Mouse (Mus musculus): ENCODE measurements around the gene Lnx2. TPM values are rescaled to one million over a fixed set of nuclear protein-coding genes. Genes with fewer than 3 reads are reported as not detected.
A peak's percentile ranks its signal among the peaks of the same experiment; 100 is the strongest.

Lnx2 gene
- polyA plus RNA-seq, 1 experiment: 10.1 TPM

GRCm38 (mm10) chr5:147011333-147011732 is 65.1 kb downstream of the Lnx2 start:
- TF ChIP-seq CTCF (IDR thresholded peaks at IDR 0.05; ENCODE audit: borderline replicate concordance, extremely low read depth, insufficient read depth, insufficient read length) (no peak), POLR2A (IDR thresholded peaks at IDR 0.05; ENCODE audit: borderline replicate concordance, extremely low read depth, insufficient read depth, insufficient read length, poor library complexity, severe bottlenecking) (no peak)
- DNase-seq (ENCODE audit: low read depth): no peak

GRCm38 (mm10) chr5:147003303-147003702 is 73.1 kb downstream of the Lnx2 start:
- DNase-seq (ENCODE audit: low read depth): no peak
- TF ChIP-seq CTCF (IDR thresholded peaks at IDR 0.05; ENCODE audit: borderline replicate concordance, extremely low read depth, insufficient read depth, insufficient read length): no peak
- TF ChIP-seq POLR2A (IDR thresholded peaks at IDR 0.05; ENCODE audit: borderline replicate concordance, extremely low read depth, insufficient read depth, insufficient read length, poor library complexity, severe bottlenecking): no peak

- DNase-seq (ENCODE audit: low read depth): no peak
- no peak for TF ChIP-seq POLR2A (IDR thresholded peaks at IDR 0.05; ENCODE audit: borderline replicate concordance, extremely low read depth, insufficient read depth, insufficient read length, poor library complexity, severe bottlenecking)
- 0 out of 2 replicates have a peak, but pooled peaks have one; percentile 11 for TF ChIP-seq CTCF (IDR thresholded peaks at IDR 0.05; ENCODE audit: borderline replicate concordance, extremely low read depth, insufficient read depth, insufficient read length)
Observed at GRCm38 (mm10) chr5:147001312-147001711, 75.1 kb downstream of the Lnx2 start.

GRCm38 (mm10) chr5:146998802-146999201 is 77.6 kb downstream of the Lnx2 start:
- no peak for DNase-seq (ENCODE audit: low read depth)
- TF ChIP-seq POLR2A (IDR thresholded peaks at IDR 0.05; ENCODE audit: borderline replicate concordance, extremely low read depth, insufficient read depth, insufficient read length, poor library complexity, severe bottlenecking) (no peak), CTCF (IDR thresholded peaks at IDR 0.05; ENCODE audit: borderline replicate concordance, extremely low read depth, insufficient read depth, insufficient read length) (peak; percentile 18; the same call in 1 of the 2 replicates)

- TF ChIP-seq CTCF (IDR thresholded peaks at IDR 0.05; ENCODE audit: borderline replicate concordance, extremely low read depth, insufficient read depth, insufficient read length) (no peak), POLR2A (IDR thresholded peaks at IDR 0.05; ENCODE audit: borderline replicate concordance, extremely low read depth, insufficient read depth, insufficient read length, poor library complexity, severe bottlenecking) (no peak)
- no peak for DNase-seq (ENCODE audit: low read depth)
Observed at GRCm38 (mm10) chr5:146996812-146997211, 79.6 kb downstream of the Lnx2 start.

GRCm38 (mm10) chr5:146994973-146995372 is 81.4 kb downstream of the Lnx2 start:
- TF ChIP-seq CTCF (IDR thresholded peaks at IDR 0.05; ENCODE audit: borderline replicate concordance, extremely low read depth, insufficient read depth, insufficient read length): no peak
- TF ChIP-seq POLR2A (IDR thresholded peaks at IDR 0.05; ENCODE audit: borderline replicate concordance, extremely low read depth, insufficient read depth, insufficient read length, poor library complexity, severe bottlenecking): no peak
- DNase-seq (ENCODE audit: low read depth): no peak

- no peak for DNase-seq (ENCODE audit: low read depth)
- TF ChIP-seq POLR2A (IDR thresholded peaks at IDR 0.05; ENCODE audit: borderline replicate concordance, extremely low read depth, insufficient read depth, insufficient read length, poor library complexity, severe bottlenecking) (no peak), CTCF (IDR thresholded peaks at IDR 0.05; ENCODE audit: borderline replicate concordance, extremely low read depth, insufficient read depth, insufficient read length) (no peak)
Observed at GRCm38 (mm10) chr5:146993509-146993908, 82.9 kb downstream of the Lnx2 start.

GRCm38 (mm10) chr5:146989051-146989450 is 87.3 kb downstream of the Lnx2 start:
- no peak for DNase-seq (ENCODE audit: low read depth)
- no peak for TF ChIP-seq CTCF (IDR thresholded peaks at IDR 0.05; ENCODE audit: borderline replicate concordance, extremely low read depth, insufficient read depth, insufficient read length)
- TF ChIP-seq POLR2A (IDR thresholded peaks at IDR 0.05; ENCODE audit: borderline replicate concordance, extremely low read depth, insufficient read depth, insufficient read length, poor library complexity, severe bottlenecking): no peak

- TF ChIP-seq POLR2A (IDR thresholded peaks at IDR 0.05; ENCODE audit: borderline replicate concordance, extremely low read depth, insufficient read depth, insufficient read length, poor library complexity, severe bottlenecking) (no peak), CTCF (IDR thresholded peaks at IDR 0.05; ENCODE audit: borderline replicate concordance, extremely low read depth, insufficient read depth, insufficient read length) (no peak)
- peak; percentile 70 for DNase-seq (ENCODE audit: low read depth)
Observed at GRCm38 (mm10) chr5:146987588-146987987, 88.8 kb downstream of the Lnx2 start.

- TF ChIP-seq POLR2A (IDR thresholded peaks at IDR 0.05; ENCODE audit: borderline replicate concordance, extremely low read depth, insufficient read depth, insufficient read length, poor library complexity, severe bottlenecking) (no peak), CTCF (IDR thresholded peaks at IDR 0.05; ENCODE audit: borderline replicate concordance, extremely low read depth, insufficient read depth, insufficient read length) (no peak)
- DNase-seq (ENCODE audit: low read depth): peak; percentile 82
Observed at GRCm38 (mm10) chr5:146985725-146986433, 90.5 kb downstream of the Lnx2 start.

GRCm38 (mm10) chr5:146983216-146983615 is 93.2 kb downstream of the Lnx2 start:
- DNase-seq (ENCODE audit: low read depth): peak; percentile 81
- TF ChIP-seq CTCF (IDR thresholded peaks at IDR 0.05; ENCODE audit: borderline replicate concordance, extremely low read depth, insufficient read depth, insufficient read length) (peak; percentile 97), POLR2A (IDR thresholded peaks at IDR 0.05; ENCODE audit: borderline replicate concordance, extremely low read depth, insufficient read depth, insufficient read length, poor library complexity, severe bottlenecking) (no peak)

- TF ChIP-seq CTCF (IDR thresholded peaks at IDR 0.05; ENCODE audit: borderline replicate concordance, extremely low read depth, insufficient read depth, insufficient read length): no peak
Observed at GRCm38 (mm10) chr5:146981376-146981775, 95.0 kb downstream of the Lnx2 start.

More at GRCm38 (mm10) chr5:146981376-146981775, 95.0 kb downstream of the Lnx2 start:
- no peak for DNase-seq (ENCODE audit: low read depth)

Data from brain, embryonic 14.5 days (tissue).